Mouse (Mus musculus) kidney, adult 11 months (tissue): ENCODE results near the gene Ifi206.

Experiments
- DNase-seq: peaks from one replicate; pipeline ENCODE4 v3.0.0; 2022

Ifi206 gene

DNA sequence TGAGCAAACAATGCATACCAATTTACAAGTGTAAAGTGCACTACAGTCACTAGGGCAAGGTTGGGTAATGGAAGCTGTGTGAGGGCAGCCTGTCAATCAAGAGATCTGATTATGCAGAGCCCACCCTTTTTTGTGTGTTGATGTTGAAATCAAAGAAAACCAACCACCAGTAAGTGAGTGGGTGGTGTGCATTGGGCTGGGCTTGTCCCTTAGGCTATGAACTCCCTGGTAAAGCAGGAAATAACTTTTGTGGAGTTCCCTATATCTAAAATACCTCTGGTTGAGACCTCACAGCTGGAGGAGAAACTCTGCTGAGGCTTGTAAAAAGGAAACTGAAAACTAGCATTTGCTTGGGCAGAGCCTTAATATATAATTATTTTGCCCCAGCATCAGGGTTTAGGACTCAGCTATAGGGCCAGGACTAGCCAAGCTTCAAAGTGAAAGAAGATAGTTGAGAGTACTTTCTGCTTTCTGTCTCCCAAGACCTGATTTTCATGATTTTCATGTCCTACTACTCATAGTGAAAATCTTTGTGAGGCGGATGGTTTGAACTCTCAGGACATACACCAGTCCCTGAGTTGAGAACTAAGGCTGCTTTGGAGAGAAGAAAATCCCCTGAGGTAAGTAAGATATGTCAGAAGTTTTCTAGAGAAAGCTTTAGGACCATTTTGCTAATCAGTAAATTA is 71.8 kb downstream of the Ifi206 start:
- no peak for DNase-seq

DNA sequence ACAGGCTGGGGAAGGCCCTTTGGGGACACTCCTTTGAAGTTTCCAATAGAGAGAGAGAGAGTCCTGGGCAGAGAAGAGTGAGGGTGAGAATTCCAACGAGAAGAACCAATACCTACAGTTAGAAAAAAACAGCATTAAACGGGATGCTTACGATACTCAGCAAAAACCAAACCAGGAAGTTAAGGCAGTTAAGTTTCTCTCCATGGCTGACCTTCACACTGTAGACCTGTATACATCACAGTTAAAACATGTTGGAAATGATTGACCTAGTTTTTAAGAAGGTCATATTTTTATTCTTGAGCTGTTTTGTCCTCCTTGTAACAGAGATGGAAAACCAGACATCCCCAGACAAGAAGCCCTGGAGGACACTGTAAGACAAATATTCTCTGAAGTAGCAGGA is 72.3 kb downstream of the Ifi206 start:
- no peak for DNase-seq
